ENCODE assay signal across 7 mouse cellular contexts in genomic region chr11:101986913-101987312, GRCm38 (mm10). TPM values are rescaled to one million over a fixed set of nuclear protein-coding genes. Genes with fewer than 3 reads are reported as not detected.
DNase-seq lines count a peak whose midpoint lies in the region; ATAC-seq and TF ChIP-seq lines count a peak whose summit lies in the region.

TSS of gene Dusp3 (minus strand) at chr11:101987013.

- no peak for ATAC-seq in forebrain, embryonic 15.5 days (replicated peaks)
- no peak for ATAC-seq in hindbrain, embryonic 14.5 days (ENCODE audit: low FRiP score)
- no peak for ATAC-seq in midbrain, embryonic 11.5 days (ENCODE audit: low FRiP score)
- no peak for ATAC-seq in activated CD4-positive, CD25-positive, alpha-beta regulatory T cell, adult 4 months

- no peak within 1 kb of the TSS for H3K4me3 ChIP-seq in spleen, adult 2 months (ENCODE audit: extremely low read depth, insufficient read depth, insufficient read length)
- no peak within 1 kb of the TSS for H3K4me3 ChIP-seq in forebrain, embryonic 15.5 days
- H3K4me3 ChIP-seq in hindbrain, embryonic 14.5 days (replicated peaks; ENCODE audit: low read length), result no peak within 1 kb of the TSS
- H3K4me3 ChIP-seq in midbrain, embryonic 11.5 days (ENCODE audit: low read depth, low read length), result no peak within 1 kb of the TSS

- TF ChIP-seq CTCF in spleen, adult 2 months (IDR thresholded peaks at IDR 0.05; ENCODE audit: extremely low read depth, insufficient read depth, insufficient read length, insufficient replicate concordance), result no peak

- 0 out of 2 replicates have a peak, but pooled peaks cover 2% of the 10 kb centered on the region for H3K27me3 ChIP-seq in spleen, adult 2 months (ENCODE audit: control insufficient read depth, insufficient read depth, low read length)
- H3K27me3 ChIP-seq in forebrain, embryonic 15.5 days, result peaks cover 4% of the 10 kb centered on the region; the same call in 1 of the 2 replicates
- no peaks in the 10 kb centered on the region for H3K27me3 ChIP-seq in hindbrain, embryonic 14.5 days (ENCODE audit: control insufficient read depth, insufficient read depth, low read length)
- no peaks in the 10 kb centered on the region; the same call in 1 of the 2 replicates for H3K27me3 ChIP-seq in midbrain, embryonic 11.5 days (ENCODE audit: control insufficient read depth, insufficient read depth, low read length)

- H3K36me3 ChIP-seq in spleen, adult 2 months (ENCODE audit: control insufficient read depth, insufficient read depth, low read length), result no peaks in the 10 kb centered on the region
- no peaks in the 10 kb centered on the region for H3K36me3 ChIP-seq in forebrain, embryonic 15.5 days
- no peaks in the 10 kb centered on the region for H3K36me3 ChIP-seq in hindbrain, embryonic 14.5 days (replicated peaks; ENCODE audit: control insufficient read depth, insufficient read depth)
- H3K36me3 ChIP-seq in midbrain, embryonic 11.5 days (ENCODE audit: control insufficient read depth, insufficient read depth, low read length), result no peaks in the 10 kb centered on the region

- TF ChIP-seq POLR2A in spleen, adult 2 months (IDR thresholded peaks at IDR 0.05; ENCODE audit: low read depth, low read length), result no peak

- 85% methylated on average over 3 of the region's 3 CpGs for WGBS in spleen, adult 2 months
- WGBS in forebrain, embryonic 15.5 days, result 68% methylated on average over 3 of the region's 3 CpGs
- 84% methylated on average over 3 of the region's 3 CpGs for WGBS in hindbrain, embryonic 14.5 days
- whole genome bisulfite sequencing in midbrain, embryonic 11.5 days, result 82% methylated on average over 3 of the region's 3 CpGs

- no peak within 1 kb of the TSS for H3K27ac ChIP-seq in spleen, adult 2 months (ENCODE audit: insufficient read depth, low read length)
- H3K27ac ChIP-seq in forebrain, embryonic 15.5 days (replicated peaks), result no peak within 1 kb of the TSS
- no peak within 1 kb of the TSS for H3K27ac ChIP-seq in hindbrain, embryonic 14.5 days
- H3K27ac ChIP-seq in midbrain, embryonic 11.5 days (ENCODE audit: low read depth, low read length), result no peak within 1 kb of the TSS

- H3K9me3 ChIP-seq in forebrain, embryonic 15.5 days, result no peaks in the 10 kb centered on the region
- H3K9me3 ChIP-seq in hindbrain, embryonic 14.5 days (ENCODE audit: control insufficient read depth, low read length), result no peaks in the 10 kb centered on the region
- no peaks in the 10 kb centered on the region for H3K9me3 ChIP-seq in midbrain, embryonic 11.5 days (ENCODE audit: control insufficient read depth, low read length)

- no peak within 1 kb of the TSS for H3K4me2 ChIP-seq in forebrain, embryonic 15.5 days (replicated peaks)
- no peak within 1 kb of the TSS for H3K4me2 ChIP-seq in hindbrain, embryonic 14.5 days (replicated peaks)
- no peak within 1 kb of the TSS for H3K4me2 ChIP-seq in midbrain, embryonic 11.5 days

- H3K9ac ChIP-seq in forebrain, embryonic 15.5 days (replicated peaks), result no peak within 1 kb of the TSS
- H3K9ac ChIP-seq in hindbrain, embryonic 14.5 days, result no peak within 1 kb of the TSS
- no peak within 1 kb of the TSS for H3K9ac ChIP-seq in midbrain, embryonic 11.5 days (ENCODE audit: low read length)

- peaks cover 16% of the 10 kb centered on the region for H3K4me1 ChIP-seq in spleen, adult 2 months (ENCODE audit: control insufficient read depth, insufficient read depth, insufficient read length)
- peaks cover 13% of the 10 kb centered on the region; the same call in 1 of the 2 replicates for H3K4me1 ChIP-seq in forebrain, embryonic 15.5 days
- 0 out of 2 replicates have a peak, but pooled peaks cover 3% of the 10 kb centered on the region for H3K4me1 ChIP-seq in hindbrain, embryonic 14.5 days (replicated peaks; ENCODE audit: control insufficient read depth, insufficient read depth, low read length)
- peaks cover 7% of the 10 kb centered on the region; the same call in 1 of the 2 replicates for H3K4me1 ChIP-seq in midbrain, embryonic 11.5 days (ENCODE audit: control insufficient read depth, insufficient read depth, low read length)

- DNase-seq in spleen, adult 2 months (ENCODE audit: low read depth in 1 of 2, low spot score in 2 of 2), result no peak
- DNase-seq in spleen, adult 18-20 months, result no peak
- no peak for DNase-seq in hindbrain, embryonic 14.5 days (ENCODE audit: low spot score)
- DNase-seq in midbrain, embryonic 11.5 days (ENCODE audit: low spot score, missing footprints), result no peak
- DNase-seq in right cerebral cortex, adult 2 months (ENCODE audit: low spot score in 2 of 2), result no peak

RNA-seq across cellular contexts. Expression of gene Dusp3, which starts in this region (rescaled TPM):
- polyA plus RNA-seq in spleen, adult 2 months (2012; rRNA removed), result 46.5 and 65.0 TPM in 2 replicates
- polyA plus RNA-seq in forebrain, embryonic 15.5 days (2015; fragmentation: Nextera tagmentation; extraction: Ambion mirVana), result 11.0 and 13.0 TPM in 2 replicates
- polyA plus RNA-seq in hindbrain, embryonic 14.5 days (2014; fragmentation: Nextera tagmentation; extraction: Ambion mirVana), result 24.0 and 24.7 TPM in 2 replicates
- 11.1 and 11.6 TPM in 2 replicates for polyA plus RNA-seq in midbrain, embryonic 11.5 days (2014; fragmentation: Nextera tagmentation; extraction: Ambion mirVana)
- polyA plus RNA-seq in activated CD4-positive, CD25-positive, alpha-beta regulatory T cell, adult 4 months (2017; shearing (Covaris generic)), result 1 to 10 TPM; 1.3 to 1.9 TPM
